Mouse (Mus musculus): ENCODE results near the gene Fgfr2. TPM values are rescaled to one million over a fixed set of nuclear protein-coding genes. Genes with fewer than 3 reads are reported as not detected.

The Fgfr2 gene
- total and polyA plus RNA-seq, 2 experiments from 2014 or later: 12.1 to 32.6 TPM

DNA sequence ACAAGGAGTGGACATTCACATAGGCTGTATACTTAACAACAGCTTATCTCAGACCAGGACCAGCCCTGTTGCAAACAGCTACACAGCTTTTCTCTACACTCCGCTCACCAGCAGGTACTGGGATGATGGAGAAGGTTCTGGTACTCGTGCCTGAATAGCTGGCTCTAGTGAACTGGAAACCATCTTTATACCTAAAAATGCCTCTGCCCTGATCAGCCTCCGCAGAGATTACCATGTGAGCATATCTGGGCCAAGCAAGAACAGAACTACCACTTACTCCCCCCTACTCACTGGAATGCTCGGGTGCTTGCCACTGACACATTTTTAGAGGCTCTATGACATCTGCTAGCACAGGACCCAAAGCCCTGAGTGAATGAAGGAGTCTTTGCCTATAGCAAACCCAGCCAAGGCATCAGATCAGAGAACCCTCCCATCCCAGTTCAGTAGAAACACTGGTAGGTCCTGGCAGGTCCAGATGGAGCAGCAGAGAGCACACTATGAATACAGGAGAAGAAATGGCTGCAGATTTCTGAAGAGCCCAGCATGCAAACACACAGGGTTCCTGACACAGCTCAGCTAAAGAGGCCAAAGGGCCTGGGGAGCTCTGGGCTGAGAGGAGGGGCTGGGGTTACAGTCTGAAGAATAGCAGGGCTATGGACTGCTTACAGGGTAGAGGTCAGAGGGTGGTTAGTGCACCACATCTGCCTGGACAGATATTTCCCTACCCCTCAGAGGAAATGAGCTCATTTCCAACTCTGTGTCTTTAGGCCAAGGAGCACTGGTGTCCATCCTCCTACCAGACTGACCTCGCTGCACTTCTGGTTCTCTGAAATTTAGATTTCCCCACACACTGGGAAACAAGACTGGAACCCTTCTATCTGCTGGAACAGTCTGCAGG, 323.8 kb downstream of the Fgfr2 start:
- no peaks in the 10 kb centered on the region for H3K27me3 ChIP-seq (ENCODE audit: insufficient read depth, low read length)
- H3K4me1 ChIP-seq (ENCODE audit: insufficient read depth, low read length): no peaks in the 10 kb centered on the region
- H3K9ac ChIP-seq (replicated peaks; ENCODE audit: low read length, poor library complexity, severe bottlenecking): no peak overlapping the region
- no peak overlapping the region for H3K4me3 ChIP-seq (ENCODE audit: low read depth, low read length)
- no peak for ATAC-seq (ENCODE audit: low FRiP score)
- H3K27ac ChIP-seq (ENCODE audit: low read depth, low read length): no peak overlapping the region
- H3K9me3 ChIP-seq (ENCODE audit: low read length): no peaks in the 10 kb centered on the region
- no peak overlapping the region for H3K4me2 ChIP-seq (ENCODE audit: low read depth, low read length, poor library complexity, severe bottlenecking)
- H3K36me3 ChIP-seq (ENCODE audit: insufficient read depth, low read length): peaks cover 4% of the 10 kb centered on the region; the same call in 1 of the 2 replicates
- 87% methylated on average over 5 of the region's 5 CpGs for WGBS
- peak; percentile 29 for DNase-seq (ENCODE audit: low spot score)
- TF ChIP-seq CTCF (IDR thresholded peaks at IDR 0.05): peak; percentile 41; the same call in 1 of the 2 replicates

DNA sequence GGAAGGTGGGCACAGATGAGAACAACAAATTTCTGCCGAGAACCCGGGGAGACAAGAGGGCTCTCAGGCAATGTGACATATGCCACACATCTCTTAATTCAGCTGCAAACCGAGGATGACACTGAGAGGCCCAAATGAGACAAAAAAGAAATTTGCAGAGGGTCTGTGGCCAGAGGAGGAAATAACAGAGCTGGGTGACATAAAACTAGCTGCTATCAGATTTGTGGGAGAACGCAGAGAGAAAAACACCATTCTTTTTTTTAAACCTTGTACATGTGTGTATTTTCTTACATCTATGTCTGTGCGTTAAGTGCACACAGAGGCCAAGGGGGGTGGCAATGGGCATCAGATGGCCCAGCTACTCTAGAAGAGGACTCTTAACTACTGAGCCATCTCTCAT, 328.0 kb downstream of the Fgfr2 start:
- no peak overlapping the region for H3K9ac ChIP-seq (replicated peaks; ENCODE audit: low read length, poor library complexity, severe bottlenecking)
- DNase-seq (ENCODE audit: low spot score) (no peak), ATAC-seq (ENCODE audit: low FRiP score) (no peak)
- H3K4me2 ChIP-seq (ENCODE audit: low read depth, low read length, poor library complexity, severe bottlenecking): no peak overlapping the region
- no peak overlapping the region for H3K27ac ChIP-seq (ENCODE audit: low read depth, low read length)
- no peak for TF ChIP-seq CTCF (IDR thresholded peaks at IDR 0.05)
- H3K4me1 ChIP-seq (ENCODE audit: insufficient read depth, low read length): peaks cover 4% of the 10 kb centered on the region; the same call in 1 of the 2 replicates
- no peaks in the 10 kb centered on the region for H3K9me3 ChIP-seq (ENCODE audit: low read length)
- 89% methylated on average over 5 of the region's 5 CpGs for WGBS
- no peaks in the 10 kb centered on the region for H3K36me3 ChIP-seq (ENCODE audit: insufficient read depth, low read length)
- H3K27me3 ChIP-seq (ENCODE audit: insufficient read depth, low read length): no peaks in the 10 kb centered on the region
- H3K4me3 ChIP-seq (ENCODE audit: low read depth, low read length): no peak overlapping the region

DNA sequence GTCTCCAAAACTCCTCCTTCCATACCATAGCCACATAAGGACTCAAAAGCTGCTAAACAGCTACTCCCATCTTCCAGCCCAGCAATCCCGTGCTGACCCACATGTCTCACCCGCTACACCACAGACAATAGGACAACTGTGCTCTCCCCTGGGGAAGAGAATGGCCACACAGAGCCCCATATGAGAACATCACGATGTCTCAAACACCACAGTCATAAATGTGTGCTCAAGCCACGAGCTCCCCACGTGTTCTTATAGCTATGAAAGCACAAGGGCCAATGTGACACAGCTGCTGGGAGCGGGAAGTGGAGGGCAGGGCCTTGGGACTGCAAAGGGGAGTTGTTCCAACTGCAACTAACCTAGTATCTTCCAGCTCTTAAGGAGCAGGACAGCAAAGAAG, 329.7 kb downstream of the Fgfr2 start:
- H3K4me1 ChIP-seq (ENCODE audit: insufficient read depth, low read length): peaks cover 4% of the 10 kb centered on the region; the same call in 1 of the 2 replicates
- H3K4me3 ChIP-seq (ENCODE audit: low read depth, low read length): no peak overlapping the region
- H3K9me3 ChIP-seq (ENCODE audit: low read length): no peaks in the 10 kb centered on the region
- TF ChIP-seq CTCF (IDR thresholded peaks at IDR 0.05): no peak
- ATAC-seq (ENCODE audit: low FRiP score) (no peak), DNase-seq (ENCODE audit: low spot score) (no peak)
- no peak overlapping the region for H3K9ac ChIP-seq (replicated peaks; ENCODE audit: low read length, poor library complexity, severe bottlenecking)
- H3K36me3 ChIP-seq (ENCODE audit: insufficient read depth, low read length): no peaks in the 10 kb centered on the region
- no peak overlapping the region for H3K4me2 ChIP-seq (ENCODE audit: low read depth, low read length, poor library complexity, severe bottlenecking)
- no peaks in the 10 kb centered on the region for H3K27me3 ChIP-seq (ENCODE audit: insufficient read depth, low read length)
- H3K27ac ChIP-seq (ENCODE audit: low read depth, low read length): no peak overlapping the region
- WGBS: 63% methylated on average over 6 of the region's 6 CpGs

DNA sequence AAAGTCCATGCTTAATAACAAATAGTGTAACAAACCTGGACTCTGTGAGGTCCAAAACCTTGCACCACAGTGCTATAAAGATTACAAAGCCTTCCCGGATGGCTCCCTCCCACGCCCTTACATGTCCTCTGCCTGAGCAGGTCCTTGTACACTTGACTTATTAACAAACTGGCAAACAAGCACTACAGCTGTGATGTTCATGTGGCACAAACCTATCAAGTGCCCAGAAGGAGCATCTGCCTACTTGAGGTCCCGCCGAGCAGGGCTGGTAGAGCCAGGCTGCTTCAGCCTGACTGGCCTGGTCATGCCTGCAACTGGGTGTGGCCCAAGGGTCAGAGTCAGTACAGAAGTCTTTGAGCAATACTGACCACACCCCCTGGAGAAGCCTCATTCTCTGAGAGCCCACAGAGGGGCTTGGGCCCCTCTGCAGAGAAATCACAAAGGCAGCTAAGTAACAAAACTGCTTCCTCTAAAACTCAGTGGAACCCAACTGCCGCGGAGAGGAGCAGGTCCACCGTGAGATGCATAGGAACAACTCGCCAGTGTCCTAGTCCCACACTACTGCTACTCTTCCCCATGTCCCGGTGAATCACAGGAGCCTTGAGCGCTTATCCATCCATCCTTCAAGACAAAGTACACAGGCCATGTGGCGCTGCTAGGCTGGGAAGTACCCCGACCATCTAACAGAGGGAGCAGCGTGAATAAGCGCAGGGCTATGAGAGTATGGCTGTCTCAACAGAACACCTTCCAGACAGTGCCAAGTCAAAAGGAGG, 332.5 kb downstream of the Fgfr2 start:
- no peak overlapping the region for H3K9ac ChIP-seq (replicated peaks; ENCODE audit: low read length, poor library complexity, severe bottlenecking)
- no peaks in the 10 kb centered on the region for H3K27me3 ChIP-seq (ENCODE audit: insufficient read depth, low read length)
- H3K36me3 ChIP-seq (ENCODE audit: insufficient read depth, low read length): no peaks in the 10 kb centered on the region
- WGBS: 90% methylated on average over 14 of the region's 14 CpGs
- H3K27ac ChIP-seq (ENCODE audit: low read depth, low read length): no peak overlapping the region
- no peak for ATAC-seq (ENCODE audit: low FRiP score)
- no peaks in the 10 kb centered on the region for H3K9me3 ChIP-seq (ENCODE audit: low read length)
- no peak for TF ChIP-seq CTCF (IDR thresholded peaks at IDR 0.05)
- peaks cover 4% of the 10 kb centered on the region for H3K4me1 ChIP-seq (ENCODE audit: insufficient read depth, low read length)
- DNase-seq (ENCODE audit: low spot score): peak; percentile 58
- H3K4me3 ChIP-seq (ENCODE audit: low read depth, low read length): no peak overlapping the region
- no peak overlapping the region for H3K4me2 ChIP-seq (ENCODE audit: low read depth, low read length, poor library complexity, severe bottlenecking)

DNA sequence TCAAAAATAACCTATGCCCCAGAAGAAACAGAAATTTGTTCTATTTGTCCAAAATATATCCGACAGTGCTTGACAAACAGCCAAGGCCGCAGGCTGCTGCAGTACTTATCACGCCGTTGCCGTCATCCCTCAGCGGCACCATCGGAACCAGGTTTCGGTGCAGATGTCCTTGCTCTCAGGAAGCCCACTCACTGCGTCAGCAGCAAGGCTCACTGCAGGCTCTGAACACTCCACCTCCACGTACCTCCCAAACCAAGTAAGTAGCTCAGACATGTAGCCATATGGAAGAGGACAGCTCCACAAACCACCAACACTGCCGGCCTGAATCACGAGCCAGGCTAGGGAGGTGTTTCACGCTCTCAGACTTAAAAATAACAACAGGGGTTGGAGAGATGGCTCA, 334.3 kb downstream of the Fgfr2 start:
- WGBS: 97% methylated on average over 13 of the region's 13 CpGs

More for the DNA sequence above, 334.3 kb downstream of the Fgfr2 start:
- H3K4me2 ChIP-seq (ENCODE audit: low read depth, low read length, poor library complexity, severe bottlenecking): no peak overlapping the region
- no peak overlapping the region for H3K27ac ChIP-seq (ENCODE audit: low read depth, low read length)
- H3K4me3 ChIP-seq (ENCODE audit: low read depth, low read length): no peak overlapping the region
- H3K27me3 ChIP-seq (ENCODE audit: insufficient read depth, low read length): no peaks in the 10 kb centered on the region
- H3K9ac ChIP-seq (replicated peaks; ENCODE audit: low read length, poor library complexity, severe bottlenecking): no peak overlapping the region
- no peak for DNase-seq (ENCODE audit: low spot score)
- no peaks in the 10 kb centered on the region for H3K9me3 ChIP-seq (ENCODE audit: low read length)
- no peak for TF ChIP-seq CTCF (IDR thresholded peaks at IDR 0.05)
- peaks cover 4% of the 10 kb centered on the region for H3K4me1 ChIP-seq (ENCODE audit: insufficient read depth, low read length)
- no peaks in the 10 kb centered on the region for H3K36me3 ChIP-seq (ENCODE audit: insufficient read depth, low read length)
- no peak for ATAC-seq (ENCODE audit: low FRiP score)

Data from midbrain, postnatal 0 days (tissue).